Mouse (Mus musculus) gastrocnemius, adult 18-20 months (tissue): ENCODE results near the gene Ptchd4. TPM values are rescaled to one million over a fixed set of nuclear protein-coding genes. Genes with fewer than 3 reads are reported as not detected.

Source experiments
- DNase-seq: peaks from one replicate; pipeline ENCODE4 v3.0.0; 2021; ENCODE audit warnings: low spot score
- total RNA-seq, 2 experiments: library from RNA; stranded (reverse); gene quantifications; 2 replicates each; pipeline ENCODE4 v1.2.3; 2021

Gene Ptchd4
- total RNA-seq, 2 experiments from 2014 or later: not detected

GRCm38 (mm10) chr17:42427961-42428360, 112.2 kb downstream of the Ptchd4 start:
- no peak for DNase-seq

- no peak for DNase-seq
These were observed 114.6 kb downstream of the Ptchd4 start for GRCm38 (mm10) chr17:42430380-42430779.

GRCm38 (mm10) chr17:42452235-42452634, 136.5 kb downstream of the Ptchd4 start:
- no peak for DNase-seq

- DNase-seq: no peak
These were observed 140.7 kb downstream of the Ptchd4 start for GRCm38 (mm10) chr17:42456441-42456840.

GRCm38 (mm10) chr17:42462726-42463125, 147.0 kb downstream of the Ptchd4 start:
- DNase-seq: no peak

GRCm38 (mm10) chr17:42480173-42480991, 164.6 kb downstream of the Ptchd4 start:
- DNase-seq: no peak

- DNase-seq: no peak
These were observed 193.9 kb downstream of the Ptchd4 start for GRCm38 (mm10) chr17:42509356-42510262.

GRCm38 (mm10) chr17:42530147-42530546, 214.4 kb downstream of the Ptchd4 start:
- no peak for DNase-seq

GRCm38 (mm10) chr17:42549578-42549977, 233.8 kb downstream of the Ptchd4 start:
- DNase-seq: no peak
